Mouse (Mus musculus): ENCODE data around the gene Coq10b. TPM values are rescaled to one million over a fixed set of nuclear protein-coding genes. Genes with fewer than 3 reads are reported as not detected.

Gene Coq10b
- total RNA-seq, 2 experiments from 2014 or later, result 34.8 to 38.7 TPM

DNA sequence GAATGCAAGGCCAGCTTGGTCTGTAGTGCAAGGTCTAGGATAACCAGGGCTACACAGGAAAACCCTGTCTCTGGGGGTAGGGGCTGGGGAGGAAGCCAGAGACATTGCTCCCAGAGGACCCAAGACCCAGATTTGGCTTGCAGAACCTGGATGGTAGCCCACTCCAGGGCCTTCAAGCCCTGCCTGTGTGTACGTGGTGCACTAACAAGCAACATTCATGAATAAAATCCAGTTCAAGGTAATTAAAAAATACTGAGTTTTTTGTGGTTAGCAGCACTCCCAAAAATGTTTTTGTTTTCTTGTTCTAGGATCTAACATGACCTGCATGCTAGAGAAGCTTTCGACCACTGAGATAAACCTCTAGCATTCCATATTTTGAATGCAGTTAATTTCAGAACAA, 39.5 kb downstream of the Coq10b start:
- DNase-seq, result no peak
- intact Hi-C loops (cut with DNase I), result no loop called here

DNA sequence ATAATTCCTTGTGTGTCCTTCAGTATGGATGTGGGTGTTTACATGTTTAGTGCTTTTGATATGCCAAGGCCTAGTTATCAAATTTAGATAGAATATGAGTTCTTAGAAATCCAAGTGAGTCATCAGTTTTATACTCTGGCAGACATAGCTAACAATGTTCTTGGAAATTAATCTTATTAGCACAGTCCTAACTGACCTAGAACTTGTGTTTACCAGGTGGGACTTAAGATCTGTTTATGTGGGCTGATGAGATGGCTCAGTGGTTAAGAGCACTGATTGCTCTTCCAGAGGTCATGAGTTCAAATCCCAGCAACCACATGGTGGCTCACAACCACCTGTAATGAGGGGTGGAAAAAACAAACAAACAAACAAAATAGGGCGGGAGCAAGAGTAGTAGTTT, 39.9 kb downstream of the Coq10b start:
- DNase-seq, result no peak
- intact Hi-C loops (cut with DNase I), result no loop called here

DNA sequence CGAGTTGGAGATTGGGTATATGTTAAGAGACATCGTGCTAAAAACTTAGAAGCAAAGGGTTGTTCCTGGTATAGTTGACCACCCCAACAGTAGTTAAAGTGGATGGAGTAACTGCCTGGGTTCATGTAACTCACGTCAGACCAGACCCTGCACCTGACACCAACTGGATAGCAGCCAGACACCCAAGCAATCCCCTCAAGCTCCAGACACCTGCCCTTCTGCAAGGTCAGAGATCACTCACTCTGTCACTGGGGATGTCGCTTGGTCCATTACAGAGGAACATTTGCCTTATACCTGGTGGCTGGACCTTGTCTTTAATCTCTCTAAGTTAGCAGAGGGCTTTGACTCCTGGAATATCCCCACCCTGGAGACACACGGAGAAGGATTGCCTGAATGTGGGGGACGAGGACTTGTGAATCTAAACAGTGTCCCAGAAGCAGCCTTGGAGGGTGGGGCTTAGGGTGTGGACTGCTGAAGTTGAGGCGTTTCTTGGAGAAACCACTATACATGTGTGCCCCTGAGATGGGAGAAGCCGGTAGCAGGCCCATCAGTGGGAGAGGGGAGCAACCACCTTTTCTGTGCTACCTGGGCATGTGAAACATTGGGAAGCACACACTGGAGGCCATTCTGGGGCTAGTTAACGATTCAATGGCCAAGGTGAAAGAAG, 54.5 kb downstream of the Coq10b start:
- intact Hi-C loops (cut with DNase I), result no loop called here
- DNase-seq, result no peak

DNA sequence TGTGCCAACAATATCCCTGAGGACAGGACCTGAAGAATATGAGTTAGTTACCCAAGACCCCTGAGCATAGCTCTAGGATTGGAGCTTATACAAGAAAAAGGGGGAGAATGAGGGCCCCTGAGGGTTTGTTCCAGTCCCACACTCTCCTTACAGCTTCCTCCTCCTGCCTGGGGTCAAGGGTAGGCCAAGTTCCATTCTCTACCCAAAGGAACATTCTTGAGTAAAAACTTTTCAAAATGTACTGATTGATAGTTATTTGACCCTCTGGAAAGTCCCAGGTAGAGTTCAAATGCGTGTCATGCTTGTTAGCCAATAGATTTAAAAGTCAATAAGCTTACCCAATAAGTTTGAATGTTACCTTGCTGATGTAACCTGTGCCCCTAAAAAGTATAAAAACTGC, 55.1 kb downstream of the Coq10b start:
- no peak for DNase-seq
- intact Hi-C loops (cut with DNase I), result no loop called here

DNA sequence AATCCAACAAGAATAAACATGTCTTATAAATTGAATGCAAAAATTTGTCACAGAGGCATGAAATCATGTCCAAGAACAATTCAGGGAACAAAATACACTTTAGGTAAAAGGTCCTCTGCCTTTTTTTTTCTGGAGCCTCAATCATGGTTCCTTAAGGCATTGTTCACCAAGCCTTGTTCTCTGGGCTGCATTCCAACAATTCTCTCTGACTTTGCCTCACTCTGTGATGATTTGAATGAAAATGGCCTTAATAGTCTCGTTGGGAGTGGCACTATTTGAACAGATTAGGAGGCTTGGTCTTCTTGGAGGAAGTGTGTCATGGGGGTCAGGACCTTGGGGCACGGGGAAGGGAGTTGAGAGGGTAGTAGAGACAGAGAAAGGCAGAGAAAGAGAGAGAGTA, 55.9 kb downstream of the Coq10b start:
- no peak for DNase-seq
- intact Hi-C loops (cut with DNase I), result no loop called here

DNA sequence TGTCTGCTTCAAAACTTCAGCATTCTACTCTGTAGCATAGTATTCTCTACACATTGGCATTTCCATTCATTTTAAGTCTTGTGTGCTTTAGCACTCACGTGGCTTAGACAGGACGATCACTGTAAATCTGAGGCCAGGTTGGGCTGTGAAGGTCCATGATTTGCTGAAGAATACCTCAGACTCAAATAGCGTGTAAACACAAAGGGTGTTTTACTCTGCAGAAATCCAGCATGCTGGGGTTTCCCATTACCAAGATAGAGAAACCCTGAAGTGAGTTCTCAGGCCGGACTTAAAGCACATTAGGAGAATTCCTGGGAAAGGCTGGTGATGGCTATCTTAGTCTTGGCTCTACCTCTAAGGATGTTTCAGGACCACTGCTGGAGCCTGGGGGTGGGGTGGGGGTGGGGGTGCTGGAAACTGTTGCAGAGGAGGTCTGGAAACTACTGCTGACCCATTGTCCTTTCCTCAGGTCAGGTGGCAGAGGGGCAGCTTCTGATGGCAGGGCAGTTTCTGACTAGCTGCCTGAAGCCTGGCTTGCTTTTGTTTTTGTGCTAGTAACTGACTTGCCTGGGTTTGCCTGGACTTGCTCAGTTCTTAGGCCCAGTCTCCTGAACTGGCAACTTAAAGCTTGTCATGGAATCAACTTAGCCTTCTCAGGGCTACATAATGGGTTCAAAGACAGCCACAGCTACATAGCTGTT, 56.6 kb downstream of the Coq10b start:
- intact Hi-C loops (cut with DNase I), result no loop called here
- DNase-seq, result no peak

Other genes with a start within 250 kb of the Coq10b start
- gene Ankrd44, start 126.4 kb upstream of the Coq10b start, total RNA-seq (2021), result 10 to 100 TPM; 14.6 to 21.7 TPM
- 100 to 1,000 TPM; 115 to 139 TPM for gene Sf3b1, start 25.3 kb upstream of the Coq10b start, total RNA-seq (2021)
- gene Hspe1, start 35.4 kb downstream of the Coq10b start, total RNA-seq (2021), result 100 to 1,000 TPM; 123 to 130 TPM
- 100 to 1,000 TPM; 352 to 382 TPM for gene Hspd1, start 35.5 kb downstream of the Coq10b start, total RNA-seq (2021)
- 10 to 100 TPM; 43.2 to 46.2 TPM for gene Mob4, start 78.5 kb downstream of the Coq10b start, total RNA-seq (2021)
- gene Rftn2, start 174.0 kb downstream of the Coq10b start, total RNA-seq (2021), result 10 to 100 TPM; 12.4 to 14.1 TPM
- gene Mars2, start 184.4 kb downstream of the Coq10b start, total RNA-seq (2021), result 1 to 10 TPM; 4.2 to 5.5 TPM